Mouse (Mus musculus): ENCODE measurements around the gene 5730522E02Rik. TPM values are rescaled to one million over a fixed set of nuclear protein-coding genes. Genes with fewer than 3 reads are reported as not detected.
"Not testable (repeated sequence)": the region's sequence is repeated elsewhere in the genome, so short reads cannot be mapped to it uniquely, and the experiment has no call there.

The 5730522E02Rik gene
- total RNA-seq (2021), result not detected
- long read RNA-seq, experiment 1, result 0 reads
- long read RNA-seq, experiment 2, result 0 reads

DNA sequence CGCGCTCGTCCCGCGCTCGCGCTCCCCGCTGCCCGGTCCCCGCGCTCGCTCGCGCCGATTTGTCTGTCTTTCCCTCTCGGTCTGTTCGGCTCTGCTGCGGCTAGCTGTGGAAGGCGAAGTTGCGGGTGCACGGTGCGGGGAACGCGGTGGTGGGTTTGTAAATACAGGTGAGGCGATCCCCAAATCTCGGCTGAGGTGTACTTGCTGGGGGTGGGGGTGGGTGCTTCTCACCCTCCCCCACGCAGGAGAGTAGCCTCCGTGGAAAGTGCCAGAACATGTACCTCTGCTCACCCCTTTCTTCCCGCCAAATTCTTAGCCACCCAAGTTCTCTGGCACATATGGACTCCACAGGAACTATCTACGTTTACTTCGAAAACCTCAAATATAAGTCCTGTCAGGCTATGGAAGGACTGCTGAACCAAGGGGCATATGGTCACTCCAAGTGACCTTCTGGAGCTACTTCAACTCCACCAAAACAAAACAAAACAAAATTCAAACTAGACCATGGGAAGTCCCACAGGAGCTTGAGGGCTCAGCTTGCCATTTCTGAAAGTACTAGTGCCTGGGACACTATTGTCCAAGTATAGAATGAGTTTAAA is at the start of gene 5730522E02Rik:
Gene 5730522E02Rik (minus strand): TSS at position 182 of the 599 bp plus-strand sequence.
- no peak for DNase-seq (ENCODE audit: low spot score)

DNA sequence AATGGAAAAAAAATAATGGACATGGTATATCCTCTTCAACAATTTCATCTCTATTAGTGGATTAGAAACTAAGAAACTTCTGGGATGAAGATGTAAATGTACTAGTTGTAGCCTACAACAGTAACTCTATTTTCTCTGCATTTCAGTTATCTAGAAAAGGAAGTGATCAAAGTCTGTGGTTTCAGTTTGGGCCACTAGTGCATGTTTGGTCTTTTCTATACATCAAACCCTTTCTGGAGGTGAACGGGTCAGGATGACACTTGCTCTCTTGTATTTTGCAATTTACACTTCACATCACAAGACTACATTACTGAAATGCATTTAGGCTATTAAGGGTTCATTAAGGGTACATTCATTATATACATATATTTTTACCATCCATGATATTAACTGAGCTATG is 26.0 kb upstream of the 5730522E02Rik start:
- DNase-seq (ENCODE audit: low spot score), result no peak

DNA sequence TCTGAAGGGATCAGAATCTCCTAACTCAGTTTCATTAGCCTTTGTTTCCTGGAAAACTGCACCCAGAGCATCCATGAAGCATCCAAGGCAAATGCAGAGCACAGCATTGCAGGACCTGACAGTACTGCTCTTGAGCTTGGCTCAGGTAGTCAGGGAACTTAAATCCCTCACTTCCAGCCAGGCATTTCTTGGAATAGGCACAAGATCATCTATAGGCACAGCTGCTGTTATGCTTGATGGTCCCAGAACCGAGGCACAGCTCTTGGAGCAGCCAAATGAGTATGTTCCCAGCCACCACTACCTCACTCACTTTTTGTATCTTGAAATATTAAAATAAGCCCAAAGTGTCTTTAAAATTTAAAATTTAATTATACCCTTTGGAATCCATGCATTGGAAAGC is 19.3 kb upstream of the 5730522E02Rik start:
- no peak for DNase-seq (ENCODE audit: low spot score)

DNA sequence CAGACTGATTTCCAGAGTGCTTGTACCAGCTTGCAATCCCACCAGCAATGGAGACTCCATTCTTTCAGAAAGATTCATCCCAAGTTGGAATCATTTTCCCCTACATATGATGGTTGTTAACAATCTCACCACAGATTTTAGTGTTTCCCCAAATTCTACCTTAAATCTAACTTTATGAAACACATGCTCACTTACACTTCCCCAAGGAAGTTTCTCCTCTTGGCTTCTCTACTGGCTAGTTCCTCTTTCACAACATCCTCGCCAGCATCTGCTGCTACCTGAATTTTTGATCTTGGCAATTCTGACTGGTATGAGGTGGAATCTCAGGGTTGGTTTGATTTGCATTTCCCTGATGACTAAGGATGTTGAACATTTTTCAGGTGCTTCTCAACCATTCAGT is 3.1 kb upstream of the 5730522E02Rik start:
- not testable (repeated sequence) for DNase-seq (ENCODE audit: low spot score)

DNA sequence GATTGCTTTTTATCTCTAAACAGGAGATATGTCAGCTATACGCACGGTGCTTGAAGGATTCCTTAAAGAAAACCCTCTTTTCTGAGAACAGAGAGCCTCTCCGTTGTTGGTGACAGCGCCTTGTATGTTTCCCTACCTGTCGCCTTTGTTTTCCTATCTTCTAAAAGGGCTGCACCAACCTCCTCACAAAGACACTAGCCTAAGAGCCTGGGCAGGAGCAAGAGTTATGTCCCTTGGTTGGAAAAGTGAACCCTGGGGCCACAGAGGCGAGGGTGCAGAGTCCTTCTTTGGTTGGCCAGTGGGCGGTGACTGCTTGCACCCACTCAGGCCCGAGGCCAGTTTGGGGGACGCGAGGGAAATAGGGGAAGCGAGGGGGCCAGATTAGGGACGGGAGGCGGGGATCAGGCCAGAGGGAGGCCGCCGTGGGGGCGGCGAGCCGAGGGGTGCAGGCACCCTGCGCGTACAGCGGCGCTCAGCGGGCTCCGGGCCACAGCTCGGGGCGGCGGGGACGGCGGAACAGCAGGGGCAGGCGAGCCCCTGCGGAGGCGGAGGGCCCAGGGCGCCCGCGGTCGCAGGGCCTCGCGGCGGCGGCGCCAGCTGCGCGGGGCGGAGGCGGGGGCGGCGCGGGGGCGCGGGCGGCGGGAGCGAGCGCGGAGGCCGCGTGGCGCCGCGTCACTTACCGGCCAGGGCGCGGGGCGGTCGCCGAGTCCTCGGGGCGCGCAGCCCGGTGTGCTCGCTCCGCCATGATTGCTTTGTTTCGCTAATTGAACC is 567 bp downstream of the 5730522E02Rik start:
- DNase-seq (ENCODE audit: low spot score), result peak; percentile 3

DNA sequence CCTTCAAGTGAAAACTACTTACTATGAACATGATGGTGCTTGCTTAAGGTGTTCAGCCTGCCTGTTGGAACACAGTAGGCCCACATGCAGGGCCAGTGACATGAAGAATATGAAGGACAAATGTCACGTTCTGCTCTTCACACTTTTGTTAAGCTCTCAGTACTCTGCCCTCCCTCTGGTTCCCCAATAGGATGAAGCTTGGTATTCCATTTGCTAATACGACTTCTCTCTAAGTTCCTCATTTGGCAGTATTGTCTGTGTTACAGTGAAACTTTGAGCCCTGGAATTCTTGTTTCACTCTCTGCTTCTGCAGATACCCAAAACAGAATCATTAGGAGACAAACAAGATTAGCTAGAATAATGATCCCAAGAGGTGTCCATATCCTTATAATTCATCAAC is 7.1 kb downstream of the 5730522E02Rik start:
- DNase-seq (ENCODE audit: low spot score), result no peak

DNA sequence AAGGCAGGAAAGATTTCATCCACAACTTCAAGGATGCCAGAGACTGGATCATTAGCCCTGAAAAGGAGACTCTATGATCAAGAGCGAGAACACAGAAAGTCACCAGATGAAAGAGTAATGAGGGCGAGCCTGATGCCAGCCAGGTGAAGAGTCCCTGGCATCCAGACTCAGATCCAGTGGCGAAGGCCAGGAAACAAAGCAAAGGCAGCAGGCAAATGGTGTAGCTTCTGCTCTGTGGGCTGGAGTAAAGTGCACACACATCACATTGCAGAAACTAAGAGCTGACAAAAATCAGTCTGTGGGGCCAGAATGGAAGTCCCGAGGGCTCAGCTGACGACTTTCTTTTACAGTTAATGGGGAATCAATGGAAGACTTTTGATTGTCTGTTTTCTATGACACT is 7.7 kb downstream of the 5730522E02Rik start:
- no peak for DNase-seq (ENCODE audit: low spot score)

DNA sequence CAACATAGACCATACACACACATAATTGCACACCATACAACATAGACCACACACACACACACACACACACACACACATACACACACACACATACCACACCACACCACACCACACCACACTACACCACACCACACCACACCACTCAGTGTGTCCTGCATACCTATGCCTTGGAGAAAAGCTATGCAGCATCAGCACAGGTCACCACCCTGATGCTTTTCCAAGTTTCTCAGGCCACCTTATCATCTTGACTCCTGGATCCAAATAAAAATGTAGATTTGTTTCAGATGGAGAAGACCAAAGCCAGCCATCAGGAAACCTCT is 8.8 kb downstream of the 5730522E02Rik start:
- DNase-seq (ENCODE audit: low spot score), result no peak

DNA sequence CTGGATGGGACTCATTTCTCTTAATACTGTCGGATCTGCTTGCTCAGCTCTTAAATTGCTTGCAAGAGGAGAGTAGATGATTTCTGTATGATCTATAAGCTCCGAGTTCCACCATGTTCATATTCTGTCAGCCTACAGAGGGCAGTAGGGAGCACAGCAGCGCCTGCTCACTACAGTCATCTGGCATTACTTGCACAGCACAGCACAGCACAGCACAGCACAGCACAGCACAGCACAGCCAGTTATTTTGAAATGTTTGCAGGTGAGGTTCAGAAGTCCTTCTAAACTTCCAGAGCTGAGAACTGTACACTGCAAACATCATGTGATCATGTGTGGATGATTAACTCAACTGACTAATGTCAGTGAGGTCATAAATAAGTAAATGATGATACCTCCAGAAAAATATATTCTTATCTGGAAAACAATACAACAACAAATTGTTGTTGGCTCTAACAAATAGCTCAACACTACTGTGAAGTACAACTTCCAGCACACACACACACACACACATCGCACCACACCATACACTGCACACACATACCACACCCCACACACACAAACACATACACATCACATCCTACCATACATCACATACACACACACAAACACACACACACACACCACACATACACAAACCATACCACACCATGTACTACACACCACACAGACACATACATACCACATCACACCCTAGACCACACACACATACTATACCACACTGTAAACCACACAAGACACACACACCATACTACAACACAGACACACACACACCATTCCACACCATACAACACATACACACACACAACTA is 9.4 kb downstream of the 5730522E02Rik start:
- peak; percentile 18 for DNase-seq (ENCODE audit: low spot score)

DNA sequence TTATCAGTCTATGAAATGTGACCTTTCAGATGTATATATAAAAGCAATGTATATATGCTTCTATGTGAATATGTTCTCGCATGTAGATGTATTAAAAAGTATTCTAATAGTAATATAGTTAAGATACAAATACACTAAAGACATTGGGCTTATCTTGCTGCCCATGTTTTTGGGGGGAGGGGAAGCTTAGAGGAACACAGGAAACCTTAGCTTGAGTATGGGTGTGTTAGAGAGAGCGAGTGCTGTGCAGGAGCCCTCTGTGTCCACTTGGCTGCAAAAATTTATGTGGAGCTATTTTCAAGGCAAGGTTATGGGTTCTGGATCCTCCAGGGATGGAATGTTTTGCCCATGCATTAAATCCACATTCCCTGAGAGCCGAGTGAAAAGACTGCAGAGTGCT is 15.1 kb downstream of the 5730522E02Rik start:
- DNase-seq (ENCODE audit: low spot score), result no peak

DNA sequence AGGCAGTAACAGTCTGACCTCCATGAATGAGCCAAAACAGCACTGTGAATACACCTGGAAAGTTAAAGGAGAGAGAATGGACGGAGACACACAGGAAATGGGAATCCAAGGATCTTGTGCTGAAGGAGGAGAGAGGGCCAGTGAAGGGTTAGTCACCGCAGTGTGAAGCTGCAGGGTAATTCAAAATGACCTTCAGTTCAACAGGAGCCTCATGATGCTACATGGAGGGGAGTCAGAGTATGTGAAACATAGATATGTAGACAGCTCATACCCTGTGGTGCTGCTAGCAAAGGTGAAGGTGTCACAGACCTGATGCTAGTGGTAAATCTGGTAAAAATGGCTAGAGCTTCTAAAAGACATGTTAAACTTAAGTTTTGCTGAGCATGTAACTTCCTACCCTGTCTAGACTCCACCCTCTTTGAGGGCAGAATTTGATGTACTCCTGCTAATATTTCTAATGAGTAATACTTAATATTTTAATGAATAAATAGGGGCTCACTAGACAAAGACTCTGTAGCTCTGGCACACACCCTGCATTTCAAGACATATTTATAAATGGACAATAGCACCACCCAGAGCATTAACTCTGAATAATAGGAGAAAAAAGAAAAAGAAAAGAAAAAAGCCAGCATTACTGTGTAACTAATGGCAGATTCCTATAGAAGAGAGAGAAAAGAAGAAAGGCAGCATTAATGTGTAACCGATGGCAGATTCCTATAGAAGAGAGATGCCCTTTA is 23.2 kb downstream of the 5730522E02Rik start:
- no peak for DNase-seq (ENCODE audit: low spot score)

DNA sequence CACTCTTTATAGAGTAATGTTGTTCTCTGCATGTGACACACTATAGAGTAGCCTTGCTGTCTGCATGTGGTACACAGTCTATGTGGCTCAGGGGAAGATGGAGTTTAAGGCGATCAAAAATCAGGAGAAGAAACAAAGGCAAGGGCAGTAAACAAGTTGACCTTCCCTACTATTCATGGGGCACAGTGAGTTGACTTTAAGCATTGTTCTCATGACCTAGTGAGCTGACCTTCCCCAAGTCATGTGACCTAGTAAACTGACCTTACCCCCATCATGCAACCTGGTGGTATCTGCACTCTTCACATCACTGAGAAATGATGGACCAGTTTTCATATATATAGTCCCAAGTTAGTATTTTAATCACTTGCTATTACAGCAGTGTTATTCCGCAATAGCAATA is 40.0 kb downstream of the 5730522E02Rik start:
- no peak for DNase-seq (ENCODE audit: low spot score)

DNA sequence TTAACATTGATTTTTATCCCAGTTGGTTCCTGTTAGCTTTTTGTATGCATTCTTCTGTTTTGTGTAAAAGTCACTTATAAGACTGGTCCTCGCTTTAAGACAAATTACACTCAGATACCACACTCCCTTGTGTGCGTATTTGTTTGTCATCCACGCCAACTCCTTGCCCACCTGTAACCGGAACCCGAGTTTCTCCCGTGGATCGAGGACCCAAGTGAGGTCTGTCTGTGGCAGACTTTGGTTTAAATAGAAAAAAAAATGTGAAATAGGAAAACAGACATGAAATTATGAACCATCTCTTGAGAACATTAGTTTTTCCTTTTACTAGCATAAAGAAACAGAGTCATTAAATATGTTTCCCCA is 43.0 kb downstream of the 5730522E02Rik start:
- DNase-seq (ENCODE audit: low spot score), result no peak

DNA sequence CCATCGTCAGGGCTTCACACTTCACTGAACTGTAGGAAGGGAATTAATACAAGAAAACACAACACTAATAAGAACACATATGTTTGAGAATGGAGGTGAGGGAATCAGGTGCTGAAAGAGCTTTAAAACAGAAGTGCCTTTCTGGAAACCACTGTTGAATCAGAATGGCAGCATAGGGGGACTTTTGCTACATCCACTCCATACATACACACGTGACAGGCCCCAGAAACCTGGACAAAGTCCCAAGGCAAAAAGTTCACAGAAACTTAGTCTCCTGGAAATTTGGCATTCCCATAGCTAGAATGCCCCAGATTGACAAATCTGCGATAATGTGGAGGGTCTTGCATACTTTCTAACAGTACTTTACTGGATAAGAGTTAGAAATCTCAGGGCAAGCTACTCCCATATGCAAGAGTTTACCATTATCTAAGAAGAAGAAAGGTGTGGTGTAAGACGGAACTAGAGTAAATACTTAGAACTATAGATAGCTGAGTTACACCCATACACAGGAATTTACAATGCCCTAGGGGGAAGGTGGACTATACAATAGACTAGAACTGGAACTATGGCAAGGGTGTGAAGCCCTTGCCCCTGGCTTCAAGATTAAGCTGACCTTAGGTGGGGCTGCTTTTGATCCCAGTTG is 43.5 kb downstream of the 5730522E02Rik start:
- no peak for DNase-seq (ENCODE audit: low spot score)

DNA sequence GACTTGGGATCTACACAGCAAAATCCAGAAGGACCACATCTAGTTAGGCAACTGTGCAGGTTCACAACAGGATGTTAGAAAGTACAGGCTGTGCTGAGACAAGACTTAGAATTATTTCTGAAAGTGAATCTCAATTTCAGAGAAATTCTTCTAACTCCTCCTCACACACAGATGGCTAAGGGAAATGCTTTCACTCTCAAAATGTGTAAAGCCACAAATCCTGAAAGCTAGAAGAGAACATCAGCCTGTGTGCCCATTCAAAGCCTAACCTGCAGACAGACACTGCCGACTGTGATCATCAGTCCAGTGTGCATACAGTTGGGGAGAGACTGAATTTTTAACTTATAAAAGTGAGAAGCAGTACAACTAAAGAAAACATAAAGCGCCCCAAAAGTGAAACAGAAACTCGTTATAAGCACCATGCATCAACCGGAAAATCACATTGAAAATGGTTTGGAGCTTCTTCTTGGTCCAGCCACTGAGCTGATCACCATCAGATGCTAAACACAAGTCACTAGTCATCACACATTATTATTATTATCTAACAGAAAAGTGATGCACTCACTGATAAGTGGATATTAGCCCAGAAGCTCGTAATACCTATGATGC is 45.8 kb downstream of the 5730522E02Rik start:
- no peak for DNase-seq (ENCODE audit: low spot score)

DNA sequence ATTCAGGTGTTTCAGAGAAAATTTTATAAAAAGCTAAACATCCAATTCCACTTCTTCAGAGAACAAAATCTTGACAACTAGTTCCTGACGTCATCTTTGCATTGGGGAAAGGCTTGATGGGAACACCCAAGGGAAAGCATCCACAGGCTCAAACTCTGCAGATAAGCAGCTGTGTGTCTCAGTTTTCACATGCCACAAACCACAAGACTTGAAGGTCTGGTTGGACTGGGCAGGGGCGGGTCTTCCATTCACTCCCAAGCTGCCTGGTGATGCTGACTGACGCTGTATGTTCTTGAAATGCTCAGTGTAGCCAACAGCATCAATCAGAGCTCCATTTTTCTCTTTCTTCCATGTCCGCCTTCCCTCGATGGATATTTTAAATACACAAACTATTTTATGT is 49.2 kb downstream of the 5730522E02Rik start:
- no peak for DNase-seq (ENCODE audit: low spot score)

DNA sequence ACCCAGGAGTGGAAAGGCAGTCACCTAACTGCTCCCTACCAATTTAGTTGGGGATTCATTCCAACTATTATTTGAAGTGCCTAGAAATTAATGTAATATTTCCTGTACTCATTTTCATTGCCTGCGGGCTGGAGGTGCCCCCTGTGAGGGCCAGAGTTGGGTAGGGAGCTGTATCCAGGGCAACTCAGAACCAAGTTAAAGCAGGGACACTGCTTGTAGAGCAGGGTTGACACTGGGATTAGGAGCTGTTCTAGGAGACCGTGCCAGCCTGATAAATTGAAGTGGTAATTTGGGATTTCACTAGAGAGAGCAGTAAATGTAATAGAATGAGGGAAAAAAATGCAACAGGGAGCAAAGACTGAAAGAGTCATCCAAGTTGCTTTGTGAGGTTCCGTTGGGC is 51.5 kb downstream of the 5730522E02Rik start:
- DNase-seq (ENCODE audit: low spot score), result no peak

DNA sequence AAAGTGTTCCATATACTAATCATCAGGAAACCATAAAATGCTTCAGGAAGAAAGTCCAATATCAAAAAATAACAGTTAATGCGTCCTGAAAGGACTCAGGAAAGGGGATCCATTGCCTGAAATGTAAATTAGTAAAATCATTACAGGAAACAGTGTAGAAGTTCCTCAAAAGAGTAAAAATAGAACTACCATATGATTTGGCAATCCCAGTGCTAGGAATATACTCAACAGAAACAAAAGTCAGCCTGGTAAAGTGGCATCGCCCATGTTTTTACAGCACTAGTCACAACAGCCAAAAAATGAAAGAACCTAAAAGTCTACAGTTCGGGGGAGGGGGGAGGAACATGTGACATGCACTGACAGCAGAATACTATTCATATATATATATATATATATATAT is 70.5 kb downstream of the 5730522E02Rik start:
- DNase-seq (ENCODE audit: low spot score), result no peak

DNA sequence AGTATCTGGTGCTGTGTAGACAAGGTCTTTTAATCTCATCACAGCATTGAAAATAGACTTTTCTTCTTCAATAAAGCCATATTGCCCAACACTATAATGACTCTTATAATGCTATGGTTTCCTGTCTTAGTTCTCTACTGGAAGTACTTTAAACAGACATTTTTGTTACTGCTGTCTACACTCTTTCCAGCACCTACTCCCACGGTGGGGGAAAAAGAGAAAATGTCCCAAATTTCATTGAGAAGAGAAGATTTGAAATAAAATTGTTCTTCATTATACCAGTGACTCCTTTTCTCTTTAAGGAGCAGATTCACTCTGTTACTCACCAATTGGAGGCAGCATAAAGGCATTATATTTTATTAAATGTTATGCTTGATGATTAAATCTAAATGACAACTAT is 72.5 kb downstream of the 5730522E02Rik start:
- DNase-seq (ENCODE audit: low spot score), result no peak

DNA sequence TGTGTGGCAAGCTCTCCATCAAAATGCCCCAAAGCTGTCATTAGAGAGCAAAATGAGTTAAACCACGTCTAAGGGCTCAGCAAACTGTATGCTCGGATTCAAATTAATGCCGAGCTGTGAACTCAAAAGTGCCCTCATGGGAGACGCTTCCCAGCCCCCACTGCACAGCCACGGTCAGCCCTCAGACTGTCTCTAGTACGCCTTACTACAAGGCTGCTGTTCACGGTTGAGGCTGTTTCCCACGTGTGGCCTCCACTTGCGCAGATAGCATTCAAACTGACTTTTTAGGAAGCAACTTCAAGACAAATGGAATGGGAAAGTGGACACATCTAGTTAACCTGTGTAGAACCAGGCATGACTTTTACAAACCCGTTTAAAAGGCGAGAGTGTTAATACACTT is 79.7 kb downstream of the 5730522E02Rik start:
- no peak for DNase-seq (ENCODE audit: low spot score)

DNA sequence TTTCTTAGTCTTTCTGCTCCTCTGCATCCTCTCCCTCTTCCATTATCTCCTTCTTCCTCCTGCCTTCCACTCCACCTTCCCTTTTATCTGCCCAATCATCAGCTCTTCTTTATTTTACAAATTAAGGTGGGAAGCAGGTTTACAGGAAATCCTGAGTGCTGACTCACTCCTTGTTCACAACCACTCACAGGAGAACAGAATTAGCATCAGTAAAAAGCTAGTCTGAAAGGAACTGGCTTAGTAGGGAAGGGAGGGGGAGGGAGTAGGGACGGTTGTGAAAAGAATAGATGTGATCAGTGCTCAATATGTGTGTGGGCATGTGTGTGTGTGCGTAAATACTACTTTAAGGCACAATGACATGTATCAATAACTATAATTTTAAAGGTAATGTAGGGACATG is 81.5 kb downstream of the 5730522E02Rik start:
- DNase-seq (ENCODE audit: low spot score), result no peak

All from gastrocnemius, adult 18-20 months (tissue).